Mouse (Mus musculus) lung, adult 18-20 months (tissue): Measurements from ENCODE around the gene Zfp109.
"Not testable (repeated sequence)": the region's sequence is repeated elsewhere in the genome, so short reads cannot be mapped to it uniquely, and the experiment has no call there.

Experiments used
- DNase-seq, 2 experiments: peaks; one replicate each; pipeline ENCODE4 v3.0.0; 2022; ENCODE audit warnings: mixed read lengths in 2 of 2

Zfp109 gene

GRCm38 (mm10) chr7:24237040-24237791 lies at the start of gene Zfp109:
Zfp109 (minus strand) TSS chr7:24237560.
- peak; percentile 63 to 67 for DNase-seq

GRCm38 (mm10) chr7:24286916-24287315 lies 49.6 kb upstream of the Zfp109 start:
- DNase-seq = no peak

- DNase-seq = no peak
These were observed 48.7 kb upstream of the Zfp109 start for GRCm38 (mm10) chr7:24286090-24286489.

- DNase-seq = no peak
These were observed 43.4 kb upstream of the Zfp109 start for GRCm38 (mm10) chr7:24280858-24281145.

- no peak for DNase-seq
These were observed 42.9 kb upstream of the Zfp109 start for GRCm38 (mm10) chr7:24280031-24280857.

GRCm38 (mm10) chr7:24278771-24279170 lies 41.4 kb upstream of the Zfp109 start:
- DNase-seq = not testable (repeated sequence)

- DNase-seq = no peak
These were observed 37.1 kb upstream of the Zfp109 start for GRCm38 (mm10) chr7:24274456-24274855.

- DNase-seq = no peak
These were observed 33.8 kb upstream of the Zfp109 start for GRCm38 (mm10) chr7:24271191-24271590.

GRCm38 (mm10) chr7:24270288-24270672 lies 32.9 kb upstream of the Zfp109 start, which contains the start of gene Zfp93:
Zfp93 (plus strand) TSS chr7:24270420.
- peak; percentile 80 to 87 for DNase-seq

- DNase-seq = no peak
These were observed 32.4 kb upstream of the Zfp109 start for GRCm38 (mm10) chr7:24269667-24270287.

GRCm38 (mm10) chr7:24269256-24269655 lies 31.9 kb upstream of the Zfp109 start:
- no peak for DNase-seq

- no peak for DNase-seq
These were observed 31.1 kb upstream of the Zfp109 start for GRCm38 (mm10) chr7:24268176-24269155.

GRCm38 (mm10) chr7:24260000-24260312 lies 22.6 kb upstream of the Zfp109 start:
- no peak for DNase-seq

GRCm38 (mm10) chr7:24259306-24259999 lies 22.1 kb upstream of the Zfp109 start:
- DNase-seq = no peak

- peak; percentile 87 to 89 for DNase-seq
These were observed 17.5 kb upstream of the Zfp109 start, which contains the start of gene Zfp108 for GRCm38 (mm10) chr7:24254633-24255474. Zfp108 (plus strand) TSS chr7:24254794.

GRCm38 (mm10) chr7:24253779-24254615 lies 16.6 kb upstream of the Zfp109 start:
- DNase-seq = no peak

GRCm38 (mm10) chr7:24211343-24211742 lies 26.0 kb downstream of the Zfp109 start, which contains the start of gene Zfp111:
Zfp111 (minus strand) TSS chr7:24211443.
- no peak for DNase-seq

GRCm38 (mm10) chr7:24210296-24210695 lies 27.1 kb downstream of the Zfp109 start:
- no peak for DNase-seq

- DNase-seq = no peak
These were observed 29.0 kb downstream of the Zfp109 start for GRCm38 (mm10) chr7:24208282-24208886.
